Mouse (Mus musculus) ovary, adult 18-20 months (tissue): ENCODE data around the gene Tsc2.

Experiments used
- DNase-seq: peaks from one replicate; pipeline ENCODE4 v3.0.0; 2022; ENCODE audit warnings: low spot score, mixed read lengths

Tsc2 gene

DNA sequence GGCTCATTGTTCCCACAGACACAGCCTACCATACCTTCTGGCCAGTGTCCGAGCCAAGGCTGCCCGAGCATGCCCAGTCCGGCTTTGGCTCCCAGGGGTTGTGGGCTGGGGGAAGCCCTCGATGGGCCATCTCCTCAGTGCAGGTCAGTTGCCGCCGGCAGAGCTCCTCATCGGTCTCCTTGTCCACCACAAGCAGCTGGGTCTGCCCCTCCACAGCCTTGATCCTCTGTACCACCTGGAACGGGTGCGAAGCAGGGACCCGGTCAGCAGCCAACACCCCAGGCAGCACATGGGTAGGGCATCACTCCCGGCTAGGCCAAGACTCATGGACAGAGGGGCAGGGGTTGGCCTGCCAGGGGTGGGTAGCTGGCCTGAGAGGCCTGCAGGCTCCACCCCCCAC lies 15.1 kb upstream of the Tsc2 start:
- no peak for DNase-seq

DNA sequence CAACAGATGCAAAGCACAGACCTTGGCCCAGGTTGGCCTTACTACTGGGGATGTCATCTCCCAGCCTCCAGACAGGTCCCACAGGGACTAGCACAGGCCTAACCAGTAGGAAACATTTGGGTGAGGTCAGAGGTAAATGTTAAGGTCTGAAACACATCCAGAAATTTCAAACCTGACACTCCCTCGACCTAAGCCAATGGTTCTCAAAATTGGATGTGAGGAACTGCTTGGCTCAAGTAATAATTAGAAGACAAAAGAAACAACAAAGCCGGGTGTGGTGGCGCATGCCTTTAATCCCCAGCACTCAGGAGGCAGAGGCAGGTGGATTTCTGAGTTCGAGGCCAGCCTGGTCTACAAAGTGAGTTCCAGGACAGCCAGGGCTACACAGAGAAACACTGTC lies 14.0 kb upstream of the Tsc2 start:
- no peak for DNase-seq

DNA sequence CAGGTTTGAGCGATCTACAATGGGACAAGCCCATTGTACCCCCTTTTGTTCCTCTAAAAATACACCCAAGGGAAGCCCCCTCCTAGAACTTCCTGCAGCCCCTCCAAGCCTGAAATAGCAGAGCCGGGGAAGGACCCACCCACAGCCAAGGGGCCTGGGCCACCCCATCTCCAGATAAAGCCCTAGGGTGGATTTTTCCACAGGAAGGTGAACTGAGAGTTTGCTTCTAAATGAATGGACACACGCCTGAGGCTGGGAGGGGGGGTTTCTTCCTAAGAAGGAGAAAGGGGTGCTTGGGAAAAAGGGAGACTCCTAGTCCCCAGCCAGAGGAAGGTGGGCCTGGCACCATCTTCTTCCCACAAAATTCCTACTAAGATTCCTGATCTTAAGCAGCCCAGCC lies 13.5 kb upstream of the Tsc2 start:
- no peak for DNase-seq

- DNase-seq: no peak
Observed at GRCm38 (mm10) chr17:24644875-24645721, 12.7 kb upstream of the Tsc2 start.

DNA sequence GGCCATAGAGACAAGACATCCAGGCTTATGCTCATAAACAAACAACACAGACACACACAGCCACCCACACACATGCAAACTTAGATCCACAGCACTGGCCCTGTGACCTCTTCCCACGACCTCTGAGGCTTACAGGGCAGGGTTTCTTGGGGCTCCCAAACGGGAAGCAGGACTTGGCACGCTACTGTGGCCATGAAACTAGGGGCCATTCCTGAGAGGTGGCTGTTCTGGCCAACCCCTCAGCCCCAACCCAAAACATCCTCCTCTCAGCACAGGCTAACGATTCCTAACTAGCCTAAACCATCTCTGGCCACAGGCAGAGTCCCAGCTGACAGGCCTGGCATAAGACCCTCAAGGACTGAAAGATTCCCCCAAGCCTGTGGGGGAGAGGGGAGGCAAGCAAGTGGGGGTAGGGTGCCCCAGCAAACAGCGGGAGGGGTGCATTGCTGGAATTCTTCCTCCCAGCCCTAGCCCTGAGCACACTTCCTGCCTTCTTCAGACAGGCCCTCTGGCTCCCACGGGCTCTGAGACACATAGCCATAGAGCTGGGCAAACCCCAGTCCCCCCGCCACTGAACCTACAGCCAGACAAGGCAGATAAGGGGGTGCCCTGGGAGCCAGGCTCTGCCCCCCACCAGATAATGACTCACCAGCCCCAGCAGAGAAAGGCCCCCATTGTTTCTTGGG lies 11.7 kb upstream of the Tsc2 start:
- no peak for DNase-seq

GRCm38 (mm10) chr17:24642791-24643343 lies 10.4 kb upstream of the Tsc2 start:
- DNase-seq: no peak

DNA sequence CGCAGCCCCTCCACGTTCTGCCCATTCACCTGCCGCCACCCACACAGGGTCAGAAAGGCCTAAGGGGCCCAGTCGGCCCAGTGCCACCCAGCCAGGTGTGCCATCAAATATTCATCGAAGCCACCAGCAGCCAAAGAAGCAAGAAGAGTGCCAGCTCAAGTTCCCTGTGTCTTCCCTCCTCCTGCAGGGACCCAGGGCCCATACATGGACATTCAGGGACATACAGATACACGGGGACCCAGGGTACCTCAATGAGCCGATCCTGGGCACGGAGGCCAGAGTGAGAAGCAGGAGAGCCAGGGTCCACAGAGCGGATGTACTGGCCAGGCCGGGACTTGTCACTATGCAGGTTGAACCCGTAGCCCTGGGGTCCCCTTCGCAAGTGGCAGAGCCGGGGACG lies 9.5 kb upstream of the Tsc2 start:
- DNase-seq: no peak

DNA sequence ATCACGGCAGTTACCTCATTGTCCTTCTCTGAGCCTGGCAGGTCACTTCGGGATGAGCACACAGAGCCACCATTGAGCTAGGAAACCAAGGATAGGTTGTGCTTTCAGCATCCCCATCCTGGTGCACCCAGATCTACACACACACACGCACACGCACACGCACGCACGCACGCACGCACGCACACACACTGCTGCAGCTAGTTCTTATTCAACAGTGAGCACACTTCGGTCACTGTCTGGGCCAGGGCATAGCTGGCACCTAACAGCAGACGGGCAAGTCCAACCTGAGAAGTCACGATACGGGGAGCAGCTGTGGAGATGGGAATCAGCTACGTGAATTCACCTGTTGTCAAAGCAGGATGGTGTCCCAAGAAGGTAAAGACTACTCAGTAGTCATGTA lies 8.2 kb upstream of the Tsc2 start:
- no peak for DNase-seq

DNA sequence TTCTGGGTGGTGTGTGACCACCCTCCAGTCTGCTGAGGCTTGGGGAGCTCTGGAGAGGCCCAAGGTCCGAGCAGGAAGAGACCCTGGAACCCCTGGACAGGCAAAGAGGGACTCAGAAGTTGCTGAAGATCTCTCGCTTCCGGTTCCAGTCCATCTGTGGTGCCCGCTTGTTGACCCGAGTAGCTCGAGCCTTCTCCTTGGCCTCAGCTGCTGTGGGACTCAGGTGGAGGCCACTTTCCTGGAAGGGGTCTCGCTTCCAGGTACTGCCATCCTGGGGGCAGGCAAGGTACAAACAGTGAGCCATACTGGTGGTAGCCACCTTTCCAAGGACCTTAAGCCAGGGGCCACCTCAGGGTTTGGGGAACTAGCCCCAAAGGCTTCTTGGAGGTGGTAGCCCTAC lies 7.7 kb upstream of the Tsc2 start:
- DNase-seq: no peak

DNA sequence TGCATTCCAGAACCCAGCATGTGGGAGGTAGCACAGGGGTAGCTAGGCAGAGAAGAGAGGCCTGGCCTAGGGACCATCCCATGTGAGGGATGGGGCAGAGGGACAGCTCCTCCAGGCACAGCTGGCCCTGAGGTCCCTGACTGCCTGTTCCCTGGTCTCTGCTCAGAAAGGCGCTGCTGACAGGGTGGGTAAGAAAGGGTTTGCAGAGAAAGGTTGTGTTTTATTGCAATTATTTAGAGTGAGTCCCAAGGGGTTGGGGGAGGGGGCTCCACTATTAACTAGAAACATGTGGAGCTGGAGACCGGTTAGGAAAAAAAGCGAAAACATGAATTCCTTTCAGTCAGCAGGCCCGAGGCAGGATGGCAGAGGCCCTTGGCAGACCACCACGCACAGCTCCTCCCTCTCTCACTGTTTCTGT lies 7.2 kb upstream of the Tsc2 start:
- DNase-seq: no peak

GRCm38 (mm10) chr17:24638840-24639239 lies 6.4 kb upstream of the Tsc2 start:
- DNase-seq: peak; percentile 66

- no peak for DNase-seq
Observed at GRCm38 (mm10) chr17:24638214-24638613, 5.8 kb upstream of the Tsc2 start.

DNA sequence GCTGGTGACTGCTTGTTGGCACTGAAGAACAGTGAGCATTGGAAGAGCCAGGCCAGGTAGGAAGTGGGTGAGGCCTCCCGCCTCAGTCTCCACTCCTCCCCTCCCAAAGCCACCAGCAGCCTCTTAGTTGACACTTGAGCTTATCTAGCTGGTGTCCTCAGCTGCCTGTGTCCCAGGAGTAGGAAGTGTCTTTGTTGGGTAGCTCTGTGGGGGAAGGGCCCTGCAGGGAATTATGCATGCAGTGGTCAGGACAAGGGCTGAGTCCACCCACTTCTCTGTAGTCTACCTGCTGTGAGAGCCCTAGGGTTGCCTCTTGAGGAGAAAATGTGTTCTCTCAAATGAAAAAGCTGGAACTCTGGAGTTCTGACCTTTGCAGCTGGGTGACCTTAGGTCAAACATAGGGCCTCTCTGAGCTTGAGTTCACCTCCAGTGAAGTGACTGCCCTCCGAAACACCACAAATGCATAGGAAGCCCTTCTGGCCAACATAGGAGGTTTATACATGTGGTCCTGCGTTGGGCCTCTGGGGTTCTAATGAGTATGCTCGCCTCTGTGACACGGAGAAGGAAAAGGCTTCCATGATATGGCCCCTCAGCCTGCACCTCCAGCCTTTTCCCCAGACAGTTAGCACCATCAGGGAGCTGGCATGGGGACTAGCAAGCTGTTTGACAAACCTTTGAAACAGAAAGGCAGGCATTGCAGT lies 4.5 kb upstream of the Tsc2 start:
- no peak for DNase-seq

GRCm38 (mm10) chr17:24635694-24636093 lies 3.3 kb upstream of the Tsc2 start:
- no peak for DNase-seq

- DNase-seq: no peak
Observed at GRCm38 (mm10) chr17:24635024-24635423, 2.6 kb upstream of the Tsc2 start.

DNA sequence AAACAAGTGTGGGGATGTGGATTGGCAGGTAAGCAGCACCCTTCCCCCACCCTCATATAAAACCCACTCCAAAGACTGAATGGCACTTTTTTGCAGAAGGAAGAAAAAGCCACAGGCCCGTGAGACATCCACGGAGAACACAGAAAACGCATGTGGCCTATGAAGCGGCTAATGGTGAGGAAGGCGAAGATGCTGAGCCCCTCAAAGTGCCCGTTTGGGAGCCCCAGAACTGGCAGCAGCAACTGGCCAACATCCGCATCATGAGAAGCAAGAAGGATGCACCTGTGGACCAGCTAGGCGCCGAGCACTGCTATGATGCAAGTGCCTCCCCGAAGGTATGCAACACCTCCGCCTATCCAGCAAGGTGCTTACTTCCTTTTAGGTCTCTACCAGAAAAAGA lies 1.4 kb upstream of the Tsc2 start:
- DNase-seq: no peak

GRCm38 (mm10) chr17:24632813-24633449 lies 501 bp upstream of the Tsc2 start:
- peak; percentile 66 for DNase-seq

DNA sequence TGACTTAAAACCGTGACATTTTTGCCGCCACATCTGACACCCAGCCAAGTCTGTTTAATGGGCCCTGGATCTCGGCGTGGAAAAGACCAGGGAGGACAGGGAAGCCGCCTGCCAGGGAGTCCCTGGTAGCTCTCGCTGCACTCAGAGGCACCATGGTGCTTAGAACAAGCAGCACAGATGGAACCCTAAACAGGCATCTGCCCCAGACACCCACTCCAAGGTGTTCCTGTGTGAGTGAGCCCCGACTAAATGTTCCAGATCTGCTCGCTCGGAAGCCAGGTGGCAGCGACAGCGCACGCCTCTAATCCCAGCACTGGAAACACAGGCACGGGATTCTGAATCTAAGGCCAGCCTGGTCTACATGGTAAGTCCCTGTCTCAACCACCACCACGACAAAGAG lies 2.4 kb downstream of the Tsc2 start:
- DNase-seq: no peak

DNA sequence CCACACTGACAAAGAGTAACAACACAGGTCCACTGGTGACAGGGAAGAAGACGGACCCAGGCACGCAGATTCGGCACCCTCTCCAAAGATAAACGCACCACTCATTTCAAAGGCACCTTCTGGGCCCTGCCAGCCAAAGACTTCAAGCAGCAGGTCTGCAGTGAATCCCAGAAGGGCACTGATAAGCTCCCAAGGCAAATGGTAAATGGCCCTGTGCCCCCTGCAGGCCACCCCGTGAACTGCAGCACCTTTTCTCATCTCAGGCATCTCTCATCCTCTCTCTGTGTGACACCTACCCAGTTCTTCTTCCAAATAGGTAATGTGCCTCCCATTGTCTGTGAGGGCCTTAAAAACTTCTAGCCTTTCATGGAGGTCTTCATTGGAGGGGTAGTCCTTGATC lies 3.8 kb downstream of the Tsc2 start:
- no peak for DNase-seq

DNA sequence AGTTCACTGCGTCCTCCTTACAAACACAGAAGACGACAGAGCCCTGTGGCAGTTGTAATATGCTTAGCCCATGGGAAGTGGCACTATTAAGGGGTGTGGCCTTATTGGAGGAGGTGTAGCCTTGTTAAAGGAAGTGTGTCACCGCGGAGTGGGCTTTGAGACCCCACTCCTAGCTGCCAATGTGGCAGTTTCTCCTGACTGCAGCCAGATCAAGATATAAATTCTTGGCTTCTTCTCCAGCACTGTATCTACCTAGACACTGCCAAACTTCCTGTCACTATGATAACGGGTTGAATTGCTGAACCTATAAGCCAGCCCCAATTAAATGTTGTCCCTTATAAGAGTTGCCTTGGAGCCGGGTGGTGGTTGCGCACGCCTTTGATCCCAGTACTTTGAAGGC lies 7.0 kb downstream of the Tsc2 start:
- DNase-seq: no peak

DNA sequence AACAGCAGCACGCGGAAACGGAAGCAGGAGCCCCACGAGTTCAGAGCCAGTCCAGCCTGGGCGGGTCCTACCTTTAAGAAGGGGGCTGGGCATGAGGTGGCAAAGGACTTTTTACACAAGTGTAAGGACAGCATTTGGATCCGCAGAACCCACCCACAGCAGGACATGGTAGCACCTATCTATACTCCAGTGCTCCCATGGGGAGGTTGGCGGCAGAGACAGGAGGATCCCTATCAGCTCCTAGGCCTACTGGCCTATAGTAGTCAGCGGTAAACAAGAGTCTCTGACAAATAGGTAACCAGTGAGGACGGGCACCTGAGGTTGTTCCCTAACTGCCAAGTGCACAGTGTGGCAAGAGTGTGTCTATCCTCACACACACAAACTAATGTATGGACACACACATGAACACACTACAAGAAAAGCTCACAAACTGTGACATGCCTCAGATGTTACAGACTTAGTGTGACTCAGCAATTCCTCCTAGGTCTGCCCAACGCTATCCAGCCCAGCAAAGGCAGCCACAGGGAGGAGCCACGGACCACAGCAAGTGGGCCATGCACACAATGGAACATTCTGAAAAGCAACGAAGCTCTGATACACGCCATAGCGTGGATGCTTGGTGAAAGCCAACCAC lies 14.8 kb downstream of the Tsc2 start:
- DNase-seq: no peak

- no peak for DNase-seq
Observed at GRCm38 (mm10) chr17:24610711-24611110, 21.7 kb downstream of the Tsc2 start.
